Mouse (Mus musculus): ENCODE measurements at regions not wholly inside any gene's neighbourhood (a gene's known extent, or its start where the extent isn't known, plus 50 kb on each side); places are given as distances from the start of the nearest gene placed in this dataset.

GRCm38 (mm10) chr2:92767476-92768005 is 147.4 kb upstream of the Syt13 start:
- TF ChIP-seq CTCF (IDR thresholded peaks at IDR 0.05; ENCODE audit: low read depth) (no peak), EP300 (IDR thresholded peaks at IDR 0.05; ENCODE audit: low read depth) (no peak)
